Mouse (Mus musculus): ENCODE measurements around the gene 9130213A22Rik. TPM values are rescaled to one million over a fixed set of nuclear protein-coding genes. Genes with fewer than 3 reads are reported as not detected.

The 9130213A22Rik gene
- total RNA-seq (2015) (not detected in 2 replicates), total RNA-seq (2017) (not detected in 2 replicates)

DNA sequence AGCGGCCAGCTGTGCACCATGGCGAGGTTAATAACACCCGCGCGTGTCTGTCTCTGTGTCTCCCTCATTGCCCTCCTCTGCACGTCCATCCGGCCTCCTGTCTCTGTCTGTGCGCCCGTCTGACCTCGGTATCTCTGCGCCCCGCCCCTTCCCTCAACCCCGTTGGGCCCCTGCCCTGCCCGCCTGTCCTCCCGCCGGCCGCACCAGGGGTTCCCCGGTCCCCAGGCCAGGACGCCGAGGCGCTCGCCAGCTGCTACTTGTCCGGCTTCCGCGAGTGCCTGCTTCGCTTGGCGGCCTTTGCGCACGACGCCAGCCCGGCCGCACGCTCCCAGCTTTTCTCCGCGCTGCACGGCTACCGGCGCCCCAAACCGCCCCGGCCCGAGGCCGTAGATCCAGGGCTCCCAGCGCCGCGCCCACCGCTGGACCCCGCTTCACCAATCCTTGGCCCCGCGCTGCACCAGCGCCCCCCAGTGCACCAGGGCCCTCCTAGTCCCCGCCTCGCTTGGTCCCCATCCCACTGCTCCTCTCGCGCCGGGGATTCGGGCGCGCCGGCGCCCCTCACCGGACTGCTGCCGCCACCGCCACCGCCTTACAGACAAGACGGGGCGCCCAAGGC lies at the start of gene 9130213A22Rik:
Gene 9130213A22Rik (minus strand): TSS at position 254 of the 616 bp plus-strand sequence.
- ATAC-seq (ENCODE audit: poor library complexity, severe bottlenecking) = peak; percentile 28

GRCm38 (mm10) chr11:69171626-69172025 lies 49.2 kb upstream of the 9130213A22Rik start:
- ATAC-seq (ENCODE audit: poor library complexity, severe bottlenecking) = peak; percentile 56; the same call in 1 of the 2 replicates

- ATAC-seq (ENCODE audit: poor library complexity, severe bottlenecking) = no peak
Measured at GRCm38 (mm10) chr11:69169313-69169712, 46.9 kb upstream of the 9130213A22Rik start.

GRCm38 (mm10) chr11:69156800-69157199 lies 34.4 kb upstream of the 9130213A22Rik start, which contains the start of gene Alox12b:
TSS of gene Alox12b (plus strand) at chr11:69156989.
- ATAC-seq (ENCODE audit: poor library complexity, severe bottlenecking) = no peak

DNA sequence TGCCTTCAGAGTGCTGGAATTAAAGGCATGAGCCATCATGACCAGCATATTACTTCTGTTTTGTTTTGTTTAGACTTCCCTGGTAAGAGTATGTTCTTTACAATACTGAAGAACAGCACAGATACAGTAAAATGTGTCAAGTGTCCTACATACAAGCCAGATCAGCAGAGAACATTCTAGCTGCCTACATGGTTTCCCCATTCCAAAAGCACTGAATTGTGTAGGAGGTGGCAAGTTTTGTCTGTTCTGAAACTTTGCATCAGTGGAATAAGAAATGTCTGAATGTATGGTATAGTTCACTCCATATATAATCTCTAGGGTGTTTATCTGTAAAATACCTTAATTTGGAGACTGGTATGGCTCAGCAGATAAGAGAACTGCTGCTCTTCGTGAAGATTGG lies 33.0 kb upstream of the 9130213A22Rik start:
- ATAC-seq (ENCODE audit: poor library complexity, severe bottlenecking) = no peak

DNA sequence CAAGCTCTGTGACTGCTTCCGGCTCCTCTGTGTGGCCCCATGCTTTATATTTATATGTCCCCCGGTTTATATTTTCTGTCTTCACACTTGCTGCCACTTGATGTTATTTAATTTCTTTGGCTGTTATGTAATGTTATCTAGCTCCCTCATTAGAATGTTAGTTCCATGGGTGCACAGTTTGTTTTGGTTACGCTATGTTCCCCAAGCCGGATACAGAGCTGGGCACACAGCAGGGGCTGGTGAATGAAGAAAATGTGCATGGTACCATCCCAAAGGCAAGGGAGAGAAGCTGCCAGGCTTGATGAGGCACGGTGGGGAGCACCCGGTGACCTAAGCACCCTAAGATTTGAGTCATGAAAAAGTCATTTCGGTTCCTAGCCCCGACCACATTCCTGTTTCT lies 31.4 kb upstream of the 9130213A22Rik start:
- no peak for ATAC-seq (ENCODE audit: poor library complexity, severe bottlenecking)

- ATAC-seq (ENCODE audit: poor library complexity, severe bottlenecking) = no peak
Measured at GRCm38 (mm10) chr11:69151004-69151403, 28.6 kb upstream of the 9130213A22Rik start.

DNA sequence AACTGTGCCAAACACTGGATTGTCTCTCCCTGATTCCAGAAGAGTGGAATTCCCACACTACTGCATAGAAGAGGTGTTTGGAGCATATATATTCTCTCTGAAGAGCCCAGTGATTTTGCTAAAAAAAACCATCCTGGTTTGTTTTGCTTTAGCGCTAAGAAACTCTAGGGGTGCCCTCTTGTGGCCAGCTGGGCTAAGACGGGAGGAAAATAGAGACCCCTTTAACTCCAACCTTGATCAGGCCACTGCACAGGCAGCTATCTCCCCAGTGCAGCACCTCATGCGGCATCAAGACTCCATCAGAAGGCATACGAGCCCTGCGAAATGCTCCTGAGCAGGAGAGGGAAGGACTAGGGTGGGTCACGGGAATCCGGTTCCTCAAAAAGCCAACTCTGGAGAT lies 28.1 kb upstream of the 9130213A22Rik start:
- ATAC-seq (ENCODE audit: poor library complexity, severe bottlenecking) = peak; percentile 47; the same call in 1 of the 2 replicates

DNA sequence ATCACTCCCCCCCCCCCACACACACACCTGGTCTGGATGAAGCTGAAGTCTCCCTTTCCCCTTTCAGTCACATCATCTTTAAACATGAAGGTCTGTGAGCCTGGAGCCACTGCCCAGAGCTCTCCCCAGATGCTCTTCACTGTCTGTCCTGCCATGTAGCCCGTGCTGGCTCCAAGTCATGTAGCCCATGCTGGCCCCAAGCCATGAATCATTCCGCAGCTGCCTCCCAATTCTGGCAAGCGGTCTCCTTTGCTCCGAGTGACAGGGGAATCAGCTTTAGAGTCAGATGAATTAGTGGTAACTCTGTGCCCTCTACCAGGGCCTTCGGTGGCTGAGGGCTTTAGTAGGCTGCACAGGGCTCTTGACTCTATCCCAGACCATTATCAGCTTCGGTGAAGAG lies 27.3 kb upstream of the 9130213A22Rik start:
- no peak for ATAC-seq (ENCODE audit: poor library complexity, severe bottlenecking)

- ATAC-seq (ENCODE audit: poor library complexity, severe bottlenecking) = no peak
Measured at GRCm38 (mm10) chr11:69148451-69148960, 26.1 kb upstream of the 9130213A22Rik start.

GRCm38 (mm10) chr11:69147546-69147945 lies 25.2 kb upstream of the 9130213A22Rik start:
- no peak for ATAC-seq (ENCODE audit: poor library complexity, severe bottlenecking)

- ATAC-seq (ENCODE audit: poor library complexity, severe bottlenecking) = no peak
Measured at GRCm38 (mm10) chr11:69135361-69135760, 13.0 kb upstream of the 9130213A22Rik start.

DNA sequence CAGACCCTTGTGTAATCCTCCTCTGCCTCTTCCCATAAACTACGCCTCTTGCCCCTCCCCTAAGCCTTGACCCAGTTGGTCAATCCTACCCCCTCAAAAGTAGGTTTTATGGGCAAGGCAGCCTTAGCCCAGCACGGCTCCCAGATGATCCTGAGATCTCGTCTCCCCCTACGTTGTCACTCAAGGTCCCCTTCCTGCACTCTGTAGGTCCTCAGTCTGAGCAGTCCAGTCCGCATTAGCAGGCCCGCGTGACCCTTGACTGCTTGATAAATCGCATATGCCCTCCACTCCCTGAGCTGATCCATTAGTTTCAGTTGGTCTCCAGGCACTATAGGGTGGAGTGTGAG lies 12.2 kb upstream of the 9130213A22Rik start:
- no peak for ATAC-seq (ENCODE audit: poor library complexity, severe bottlenecking)

- peak; percentile 90 for ATAC-seq (ENCODE audit: poor library complexity, severe bottlenecking)
Measured at GRCm38 (mm10) chr11:69133923-69134621, 11.7 kb upstream of the 9130213A22Rik start.

DNA sequence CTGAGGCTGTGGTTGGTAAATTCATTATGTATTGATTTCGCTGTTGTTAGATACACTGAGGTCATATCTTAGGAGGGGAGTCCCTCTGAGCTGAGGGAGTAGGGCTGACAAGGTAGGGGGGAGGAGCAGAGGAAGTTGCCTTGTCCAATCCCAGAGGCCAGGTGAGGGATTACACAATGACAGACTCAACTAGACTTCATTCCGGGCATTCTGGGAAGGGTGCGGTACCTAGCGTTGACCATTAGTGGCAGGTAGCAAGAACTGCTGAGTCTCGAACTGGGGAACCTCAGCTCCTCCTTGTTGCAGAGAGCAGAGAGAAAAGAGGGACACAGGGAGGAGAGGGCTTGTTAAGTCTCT lies 11.2 kb upstream of the 9130213A22Rik start:
- ATAC-seq (ENCODE audit: poor library complexity, severe bottlenecking) = 0 out of 2 replicates have a peak, but pooled peaks have one; percentile 1

GRCm38 (mm10) chr11:69128426-69129122 lies 6.2 kb upstream of the 9130213A22Rik start:
- ATAC-seq (ENCODE audit: poor library complexity, severe bottlenecking) = no peak

DNA sequence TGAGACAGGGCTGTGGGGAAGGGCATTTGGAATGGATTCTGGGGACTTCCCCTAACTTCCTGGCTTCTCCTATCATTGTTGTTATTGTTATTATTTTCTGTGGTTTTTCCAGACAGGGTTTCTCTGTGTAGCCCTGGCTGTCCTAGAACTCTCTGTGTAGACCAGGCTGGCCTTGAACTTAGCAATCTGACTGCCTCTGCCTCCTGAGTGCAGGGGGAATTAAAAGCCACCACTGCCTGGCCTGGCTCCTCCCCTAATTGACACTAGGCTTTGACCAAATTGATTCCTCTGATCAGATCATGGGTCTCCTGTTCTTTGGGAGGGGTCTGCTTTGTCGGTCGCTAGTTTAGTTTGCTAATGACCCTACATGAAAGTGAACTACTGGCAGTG lies 4.3 kb upstream of the 9130213A22Rik start:
- ATAC-seq (ENCODE audit: poor library complexity, severe bottlenecking) = no peak

DNA sequence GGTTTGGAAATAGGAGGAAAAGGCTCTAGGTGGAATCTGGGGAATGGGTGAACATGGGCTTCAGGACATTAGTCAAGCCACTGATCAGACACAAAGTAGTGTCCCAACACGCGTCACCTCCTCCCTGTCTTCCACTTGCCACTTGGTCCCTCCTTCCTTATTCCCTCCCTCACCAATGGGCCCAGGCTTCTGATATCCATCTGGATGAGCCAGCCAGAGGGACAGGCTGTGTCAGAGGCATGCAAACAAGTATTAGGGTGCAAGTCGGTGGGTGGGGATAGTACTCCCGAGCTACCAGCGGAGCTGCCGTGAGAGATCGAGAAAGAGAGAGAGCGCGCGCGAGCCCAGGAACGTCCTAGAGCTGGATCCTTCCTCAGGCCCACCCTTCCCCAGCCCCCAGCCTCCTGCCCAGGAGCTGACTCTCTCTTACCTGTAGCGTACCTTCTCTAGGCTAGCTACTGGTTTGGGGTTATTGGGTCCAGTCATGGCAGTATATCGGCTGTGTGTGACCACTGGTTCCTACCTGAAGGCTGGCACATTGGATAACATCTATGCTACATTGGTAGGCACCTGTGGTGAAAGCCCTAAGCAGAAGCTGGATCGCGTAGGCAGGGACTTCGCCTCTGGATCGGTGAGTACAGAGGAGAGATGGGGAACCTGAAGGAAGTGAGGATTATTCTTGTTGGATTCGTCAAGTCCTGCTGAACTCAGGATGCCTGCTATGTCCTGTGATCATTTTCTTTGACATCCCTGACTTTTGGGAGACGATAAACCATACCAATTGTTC lies 3.7 kb upstream of the 9130213A22Rik start:
- ATAC-seq (ENCODE audit: poor library complexity, severe bottlenecking) = no peak

- ATAC-seq (ENCODE audit: poor library complexity, severe bottlenecking) = no peak
Measured at GRCm38 (mm10) chr11:69125852-69125918, 3.3 kb upstream of the 9130213A22Rik start, which contains the start of gene Aloxe3. TSS of gene Aloxe3 (plus strand) at chr11:69125896.

DNA sequence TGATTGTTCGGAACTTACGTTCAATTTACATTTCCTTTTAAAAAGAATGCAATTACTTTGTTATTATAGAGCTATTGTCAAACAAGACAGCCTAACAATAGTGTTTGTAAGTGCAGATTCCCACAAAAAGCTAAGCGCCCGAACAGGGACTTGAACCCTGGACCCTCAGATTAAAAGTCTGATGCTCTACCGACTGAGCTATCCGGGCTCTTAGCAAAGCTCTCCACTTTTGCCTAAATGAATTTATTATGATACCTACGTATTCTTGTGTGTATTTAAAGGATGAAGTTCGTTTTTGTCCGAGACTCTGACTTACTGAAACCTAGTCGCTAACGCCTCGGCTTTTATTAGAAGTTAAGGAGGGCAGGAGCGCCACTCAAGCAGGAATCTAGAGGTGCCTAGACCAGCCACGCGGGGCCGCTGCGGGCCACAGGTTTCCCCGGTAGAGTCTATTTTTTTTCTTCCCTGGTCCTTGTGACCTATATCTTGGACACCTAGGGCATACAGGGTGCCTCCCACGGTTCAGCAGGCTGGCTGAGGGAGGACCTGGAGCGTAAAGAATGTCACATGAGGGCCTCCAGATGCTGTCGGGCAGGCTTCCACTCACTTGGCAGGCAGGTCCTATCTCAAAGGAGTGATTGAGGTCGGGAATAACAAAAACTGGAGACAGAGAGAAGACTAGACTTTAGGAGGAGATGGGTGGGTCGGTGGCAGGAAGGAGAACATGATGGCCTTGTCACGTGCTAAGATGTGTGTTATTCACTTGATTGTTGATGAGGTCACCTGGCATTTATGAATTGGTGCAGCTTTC lies 2.9 kb upstream of the 9130213A22Rik start:
- ATAC-seq (ENCODE audit: poor library complexity, severe bottlenecking) = peak; percentile 19; the same call in 1 of the 2 replicates

GRCm38 (mm10) chr11:69124498-69124847 lies 2.1 kb upstream of the 9130213A22Rik start:
- no peak for ATAC-seq (ENCODE audit: poor library complexity, severe bottlenecking)
